28 mouse cellular contexts compared by ENCODE assay signal in the genomic region with DNA sequence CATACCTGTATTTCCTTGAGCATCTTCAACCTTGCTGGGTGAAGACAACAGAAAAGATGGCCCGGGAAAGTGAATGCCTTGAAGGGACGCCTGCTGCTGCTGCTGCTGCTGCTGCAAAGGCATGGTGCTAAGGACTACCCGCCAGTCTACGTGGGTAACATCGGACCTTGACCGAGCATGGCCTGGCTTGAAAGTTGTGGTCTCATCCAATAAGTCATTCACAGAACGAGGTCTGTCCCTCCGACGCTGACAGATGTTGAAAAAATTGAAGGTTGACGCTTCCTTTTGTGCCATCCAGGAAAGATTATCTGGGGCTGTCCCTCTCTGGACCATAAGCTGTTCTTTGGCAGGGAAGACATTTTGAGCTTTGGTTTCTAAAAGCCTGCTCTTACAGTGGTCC.
"Had no signal": no experiment of that assay in that cellular context is flagged by ENCODE, and none has a peak within 500 bp of the region (broad histone marks: within the 10 kb centered on the region; RNA-seq: fewer than 3 reads in every experiment).

No protein-coding gene starts in this region.

- H3K4me3 ChIP-seq: heart, embryonic 13.5 days; heart, embryonic 15.5 days; hindbrain, embryonic 13.5 days; hindbrain, embryonic 15.5 days; intestine, embryonic 15.5 days; kidney, embryonic 15.5 days; left cerebral cortex, adult 2 months; limb, embryonic 10.5 days; limb, embryonic 12.5 days; liver, embryonic 13.5 days; liver, embryonic 15.5 days had no signal

- H3K9me3 ChIP-seq: heart, embryonic 13.5 days; heart, embryonic 15.5 days; hindbrain, embryonic 13.5 days; hindbrain, embryonic 15.5 days; intestine, embryonic 15.5 days; kidney, embryonic 15.5 days; limb, embryonic 10.5 days; limb, embryonic 12.5 days; liver, embryonic 13.5 days; liver, embryonic 15.5 days had no signal

- H3K9ac ChIP-seq: heart, embryonic 13.5 days; heart, embryonic 15.5 days; hindbrain, embryonic 13.5 days; hindbrain, embryonic 15.5 days; intestine, embryonic 15.5 days; kidney, embryonic 15.5 days; limb, embryonic 12.5 days; liver, embryonic 13.5 days; liver, embryonic 15.5 days; liver, postnatal 0 days had no signal

- ATAC-seq: hindbrain, postnatal 0 days; intestine, embryonic 15.5 days; liver, postnatal 0 days had no signal

- DNase-seq: gastrocnemius, postnatal 14 days; gastrocnemius, postnatal 36 days; heart, adult 18-20 months; heart, postnatal 14 days; heart, postnatal 36 days; kidney, adult 11 months; kidney, adult 2 months; kidney, adult 9 months; kidney, postnatal 14 days; kidney, postnatal 36 days; layer of hippocampus, adult 9-11 months; liver; liver, embryonic 13.5 days; liver, postnatal 0 days had no signal

- H3K4me2 ChIP-seq: heart, embryonic 11.5 days; heart, embryonic 13.5 days; heart, embryonic 15.5 days; hindbrain, embryonic 13.5 days; hindbrain, embryonic 15.5 days; intestine, embryonic 15.5 days; kidney, embryonic 15.5 days; limb, embryonic 12.5 days; liver, embryonic 11.5 days; liver, embryonic 13.5 days; liver, embryonic 15.5 days had no signal

- H3K4me1 ChIP-seq: heart, embryonic 15.5 days; hindbrain, embryonic 13.5 days; hindbrain, embryonic 15.5 days; intestine, embryonic 15.5 days; kidney, embryonic 15.5 days; limb, embryonic 10.5 days; limb, embryonic 12.5 days; liver, embryonic 13.5 days had no signal

- H3K27ac ChIP-seq: heart, embryonic 15.5 days; hindbrain, embryonic 13.5 days; hindbrain, embryonic 15.5 days; hindbrain, postnatal 0 days; intestine, embryonic 15.5 days; kidney, embryonic 15.5 days; kidney, postnatal 0 days; left cerebral cortex, adult 2 months; limb, embryonic 10.5 days; limb, embryonic 12.5 days; liver, embryonic 13.5 days; liver, embryonic 15.5 days had no signal

- H3K27me3 ChIP-seq: heart, embryonic 13.5 days; heart, embryonic 15.5 days; hindbrain, embryonic 13.5 days; hindbrain, embryonic 15.5 days; intestine, embryonic 15.5 days; kidney, embryonic 15.5 days; limb, embryonic 12.5 days; liver, embryonic 13.5 days; liver, embryonic 15.5 days had no signal

- H3K36me3 ChIP-seq: heart, embryonic 15.5 days; intestine, embryonic 15.5 days; liver, embryonic 13.5 days; liver, embryonic 15.5 days had no signal
